Mouse (Mus musculus) CH12.LX (cell line): Measurements from ENCODE around the gene Gm9964. TPM values are rescaled to one million over a fixed set of nuclear protein-coding genes. Genes with fewer than 3 reads are reported as not detected.

Source experiments
- DNase-seq: peaks from one replicate; pipeline ENCODE4 v3.0.0-alpha.2; 2013; ENCODE audit errors: extremely low read depth
- H3K27ac ChIP-seq: 2 replicates; pipeline ENCODE4 v1.5.1; 2012; ENCODE audit warnings: low read depth, mild to moderate bottlenecking, control low read depth, moderate library complexity; ENCODE audit not compliant: insufficient read depth
- H3K27me3 ChIP-seq: replicated peaks from 2 replicates; pipeline ENCODE3; 2012; ENCODE audit warnings: inconsistent platforms
- H3K36me3 ChIP-seq, 2 experiments: replicated peaks in 1 of 2; 2 replicates each; pipeline versions ENCODE3 to v1.6.1; 2012; ENCODE audit warnings: inconsistent platforms in 1 of 2, low read length in 1 of 2, mild to moderate bottlenecking in 1 of 2, mixed read lengths in 1 of 2, moderate library complexity in 1 of 2; ENCODE audit not compliant: control insufficient read depth in 1 of 2, insufficient read depth in 1 of 2
- H3K4me1 ChIP-seq, 2 experiments: 2 replicates each; pipeline ENCODE4 v1.6.1; 2012; ENCODE audit warnings: inconsistent platforms in 1 of 2, moderate library complexity in 1 of 2; ENCODE audit not compliant: insufficient read depth in 2 of 2, control insufficient read depth in 1 of 2
- H3K4me2 ChIP-seq: 2 replicates; pipeline ENCODE4 v1.6.1; 2012; ENCODE audit warnings: low read depth, mild to moderate bottlenecking, control low read depth; ENCODE audit not compliant: poor library complexity, insufficient read depth, severe bottlenecking
- H3K4me3 ChIP-seq, 3 experiments: fragments of 150-350 bp in 1 of 3; sonication (generic) in 1 of 3; replicated peaks in 1 of 3; 2 replicates each; pipeline versions ENCODE3 to v1.5.1; 2011 to 2012; ENCODE audit warnings: low read depth in 2 of 3, low read length in 2 of 3, mild to moderate bottlenecking in 2 of 3, moderate library complexity in 2 of 3, control low read depth in 1 of 3, improper control_type of control experiment in 1 of 3, inconsistent platforms in 1 of 3, mixed read lengths in 1 of 3; ENCODE audit not compliant: poor library complexity in 1 of 3
- H3K79me2 ChIP-seq: replicated peaks from 2 replicates; pipeline ENCODE4 v1.6.1; 2012; ENCODE audit warnings: mild to moderate bottlenecking, moderate library complexity; ENCODE audit not compliant: control insufficient read depth, poor library complexity, insufficient read depth, severe bottlenecking; ENCODE audit errors: extremely low read depth
- H3K9ac ChIP-seq: 2 replicates; pipeline ENCODE4 v1.6.1; 2012; ENCODE audit warnings: low read depth, mild to moderate bottlenecking, control low read depth, moderate library complexity; ENCODE audit not compliant: insufficient read depth
- H3K9me3 ChIP-seq: replicated peaks from 2 replicates; pipeline ENCODE3; 2012; ENCODE audit warnings: low read length, inconsistent platforms, mixed read lengths
- CHD2 ChIP-seq: IDR thresholded peaks from 2 replicates; pipeline ENCODE4 v1.6.1; 2011; ENCODE audit warnings: low read length, improper control_type of control experiment
- E2F4 ChIP-seq: IDR thresholded peaks from 2 replicates; pipeline ENCODE4 v1.6.1; 2011; ENCODE audit warnings: low read depth, low read length, improper control_type of control experiment; ENCODE audit not compliant: insufficient replicate concordance
- ELF1 ChIP-seq: IDR thresholded peaks from 2 replicates; pipeline ENCODE4 v1.6.1; 2014; ENCODE audit warnings: low read depth, mild to moderate bottlenecking, inconsistent platforms, low read length, improper control_type of control experiment
- ETS1 ChIP-seq: conservative IDR thresholded peaks from 2 replicates; pipeline ENCODE4 v1.6.1; 2012; ENCODE audit warnings: low read depth, mild to moderate bottlenecking, inconsistent platforms, low read length, improper control_type of control experiment, moderate library complexity
- HCFC1 ChIP-seq: IDR thresholded peaks from 2 replicates; pipeline ENCODE4 v1.6.1; 2012; ENCODE audit warnings: low read depth, mild to moderate bottlenecking, inconsistent platforms, low read length, improper control_type of control experiment
- IRF4 ChIP-seq: IDR thresholded peaks from 2 replicates; pipeline ENCODE4 v1.6.1; 2014; ENCODE audit warnings: low read depth, mild to moderate bottlenecking, inconsistent platforms, low read length, improper control_type of control experiment
- JUN ChIP-seq: IDR thresholded peaks from 2 replicates; pipeline ENCODE4 v1.6.1; 2011; ENCODE audit warnings: low read depth, mild to moderate bottlenecking, low read length, improper control_type of control experiment, moderate library complexity; ENCODE audit not compliant: insufficient read depth
- JUND ChIP-seq: conservative IDR thresholded peaks from 2 replicates; pipeline ENCODE4 v1.6.1; 2011; ENCODE audit warnings: low read depth, low read length, improper control_type of control experiment
- KAT2A ChIP-seq: IDR thresholded peaks from 2 replicates; pipeline ENCODE4 v1.6.1; 2012; ENCODE audit warnings: low read length, improper control_type of control experiment, inconsistent platforms; ENCODE audit not compliant: insufficient replicate concordance
- MAFK ChIP-seq: IDR thresholded peaks from 2 replicates; pipeline ENCODE4 v1.6.1; 2011; ENCODE audit warnings: low read length, improper control_type of control experiment; ENCODE audit not compliant: insufficient replicate concordance
- MAX ChIP-seq: IDR thresholded peaks from 2 replicates; pipeline ENCODE4 v1.6.1; 2011; ENCODE audit warnings: low read length, improper control_type of control experiment
- MEF2A ChIP-seq: IDR thresholded peaks from 2 replicates; pipeline ENCODE4 v1.6.1; 2014; ENCODE audit warnings: low read depth, mild to moderate bottlenecking, inconsistent platforms, low read length, improper control_type of control experiment, borderline replicate concordance
- MXI1 ChIP-seq: IDR thresholded peaks from 2 replicates; pipeline ENCODE4 v1.6.1; 2011; ENCODE audit warnings: mild to moderate bottlenecking, low read depth, low read length, improper control_type of control experiment
- MYC ChIP-seq: IDR thresholded peaks from 2 replicates; pipeline ENCODE4 v1.6.1; 2011; ENCODE audit warnings: low read depth, mild to moderate bottlenecking, improper control_type of control experiment, low read length
- NELFE ChIP-seq: IDR thresholded peaks from 2 replicates; pipeline ENCODE4 v1.6.1; 2011; ENCODE audit warnings: low read depth, low read length, improper control_type of control experiment
- NRF1 ChIP-seq: IDR thresholded peaks from 2 replicates; pipeline ENCODE4 v1.6.1; 2014; ENCODE audit warnings: low read depth, mild to moderate bottlenecking, inconsistent platforms, low read length, improper control_type of control experiment, moderate library complexity
- POLR2A ChIP-seq: IDR thresholded peaks from 2 replicates; pipeline ENCODE4 v1.6.1; 2011; ENCODE audit warnings: low read depth, mild to moderate bottlenecking, improper control_type of control experiment, low read length
- RAD21 ChIP-seq: IDR thresholded peaks from 2 replicates; pipeline ENCODE4 v1.6.1; 2011; ENCODE audit warnings: low read depth, mild to moderate bottlenecking, low read length, improper control_type of control experiment, moderate library complexity
- RCOR1 ChIP-seq: conservative IDR thresholded peaks from 2 replicates; pipeline ENCODE4 v1.6.1; 2012; ENCODE audit warnings: low read depth, mild to moderate bottlenecking, inconsistent platforms, low read length, improper control_type of control experiment
- SIN3A ChIP-seq: IDR thresholded peaks from 2 replicates; pipeline ENCODE4 v1.6.1; 2012; ENCODE audit warnings: low read length, improper control_type of control experiment, inconsistent platforms
- TBP ChIP-seq: conservative IDR thresholded peaks from 2 replicates; pipeline ENCODE4 v1.6.1; 2011; ENCODE audit warnings: low read depth, low read length, improper control_type of control experiment
- TCF12 ChIP-seq: IDR thresholded peaks from 2 replicates; pipeline ENCODE4 v1.6.1; 2014; ENCODE audit warnings: low read depth, mild to moderate bottlenecking, inconsistent platforms, low read length, improper control_type of control experiment
- UBTF ChIP-seq: IDR thresholded peaks from 2 replicates; pipeline ENCODE4 v1.6.1; 2012; ENCODE audit warnings: low read depth, mild to moderate bottlenecking, inconsistent platforms, low read length, improper control_type of control experiment, moderate library complexity
- USF1 ChIP-seq: IDR thresholded peaks from 2 replicates; pipeline ENCODE4 v1.6.1; 2014; ENCODE audit warnings: low read depth, mild to moderate bottlenecking, inconsistent platforms, low read length, improper control_type of control experiment
- USF2 ChIP-seq: conservative IDR thresholded peaks from 2 replicates; pipeline ENCODE4 v1.6.1; 2011; ENCODE audit warnings: low read depth, low read length, improper control_type of control experiment
- ZC3H11A ChIP-seq: IDR thresholded peaks from 2 replicates; pipeline ENCODE4 v1.6.1; 2012; ENCODE audit warnings: low read depth, mild to moderate bottlenecking, inconsistent platforms, low read length, improper control_type of control experiment
- ZKSCAN1 ChIP-seq: IDR thresholded peaks from 2 replicates; pipeline ENCODE4 v1.6.1; 2012; ENCODE audit warnings: low read depth, inconsistent platforms, low read length, improper control_type of control experiment, borderline replicate concordance
- ZMIZ1 ChIP-seq: IDR thresholded peaks from 2 replicates; pipeline ENCODE4 v1.6.1; 2012; ENCODE audit warnings: low read depth, mild to moderate bottlenecking, inconsistent platforms, low read length, improper control_type of control experiment
- ZNF384 ChIP-seq: IDR thresholded peaks from 2 replicates; pipeline ENCODE4 v1.6.1; 2012; ENCODE audit warnings: low read depth, low read length, improper control_type of control experiment, inconsistent platforms
- dilution Hi-C: fragments of 300-500 bp; cut with MboI; formaldehyde crosslinking; loops from 2 replicates; pipeline ENCODE4 v1.14.3; 2020; ENCODE audit warnings: low sequenced_read_pairs; ENCODE audit not compliant: extremely low pct_unique_long_range_greater_than_20kb, extremely low pct_ligation_motif_present
- in situ Hi-C: fragments of 300-500 bp; cut with MboI; formaldehyde crosslinking; loops from 3 replicates; pipeline ENCODE4 v1.14.3; 2019; ENCODE audit warnings: low sequenced_read_pairs, low pct_ligation_motif_present, low pct_unique_long_range_greater_than_20kb, mixed read lengths
- polyA plus RNA-seq: library from polyadenylated mRNA; unstranded; fragments of >175 nt; gene quantifications from 2 replicates; pipeline ENCODE4 v1.2.1, GENCODE M21; 2012; ENCODE audit warnings: low read depth; ENCODE audit not compliant: insufficient read length
- total RNA-seq, 2 experiments: library from RNA; depleted of rRNA; stranded (reverse); fragments of 300-350 nt in 1 of 2; fragments of >200 nt in 1 of 2; gene quantifications; 2 replicates each; pipeline ENCODE4 v1.2.3; 2012 to 2014

Gene Gm9964
- total and polyA plus RNA-seq, 3 experiments = not detected

DNA sequence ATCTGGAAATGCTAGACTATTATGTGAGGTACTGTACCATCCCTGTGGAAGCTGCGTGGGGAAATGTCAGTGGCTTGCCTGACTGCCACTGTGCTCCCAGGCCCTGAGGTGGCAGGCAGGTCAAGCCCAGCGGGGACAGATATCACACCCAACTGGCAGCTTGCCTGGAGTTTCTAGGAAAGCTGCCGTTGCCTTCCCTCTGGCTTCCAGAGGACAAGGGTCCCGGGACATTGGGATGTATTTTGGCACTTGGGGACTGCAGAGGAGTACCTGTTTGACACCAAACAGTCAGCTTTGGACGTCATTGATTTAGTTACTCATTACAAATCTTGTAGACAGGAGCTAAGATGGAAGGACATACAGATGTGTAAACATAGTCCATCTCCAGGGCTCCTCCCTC, 15.3 kb downstream of the Gm9964 start:
- peaks cover 0 to 20% of the 10 kb centered on the region in 2 experiments; a peak in 2 of 4 replicates for H3K4me1 ChIP-seq
- no peak for TF ChIP-seq IRF4
- TF ChIP-seq MEF2A = no peak
- TF ChIP-seq NRF1 = no peak
- TF ChIP-seq E2F4 = no peak
- TF ChIP-seq ZC3H11A = no peak
- TF ChIP-seq RCOR1 = no peak
- no peak for TF ChIP-seq MYC
- no peak for TF ChIP-seq USF1
- no peak for TF ChIP-seq ZNF384
- no peak for TF ChIP-seq KAT2A
- TF ChIP-seq SIN3A = no peak
- no peak for TF ChIP-seq JUN
- TF ChIP-seq MAFK = no peak
- no peak for TF ChIP-seq USF2
- no peak for TF ChIP-seq RAD21
- TF ChIP-seq HCFC1 = no peak
- no peak for TF ChIP-seq NELFE
- TF ChIP-seq CHD2 = no peak
- TF ChIP-seq MAX = no peak
- in situ Hi-C loops (no loop called here), dilution Hi-C loops (no loop called here)
- H3K4me2 ChIP-seq = no peak overlapping the region
- DNase-seq = no peak
- H3K9ac ChIP-seq = no peak overlapping the region
- H3K4me3 ChIP-seq = no peak overlapping the region
- no peaks in the 10 kb centered on the region for H3K27me3 ChIP-seq
- H3K27ac ChIP-seq = no peak overlapping the region
- no peaks in the 10 kb centered on the region for H3K9me3 ChIP-seq
- H3K79me2 ChIP-seq = no peaks in the 10 kb centered on the region
- no peaks in the 10 kb centered on the region for H3K36me3 ChIP-seq

DNA sequence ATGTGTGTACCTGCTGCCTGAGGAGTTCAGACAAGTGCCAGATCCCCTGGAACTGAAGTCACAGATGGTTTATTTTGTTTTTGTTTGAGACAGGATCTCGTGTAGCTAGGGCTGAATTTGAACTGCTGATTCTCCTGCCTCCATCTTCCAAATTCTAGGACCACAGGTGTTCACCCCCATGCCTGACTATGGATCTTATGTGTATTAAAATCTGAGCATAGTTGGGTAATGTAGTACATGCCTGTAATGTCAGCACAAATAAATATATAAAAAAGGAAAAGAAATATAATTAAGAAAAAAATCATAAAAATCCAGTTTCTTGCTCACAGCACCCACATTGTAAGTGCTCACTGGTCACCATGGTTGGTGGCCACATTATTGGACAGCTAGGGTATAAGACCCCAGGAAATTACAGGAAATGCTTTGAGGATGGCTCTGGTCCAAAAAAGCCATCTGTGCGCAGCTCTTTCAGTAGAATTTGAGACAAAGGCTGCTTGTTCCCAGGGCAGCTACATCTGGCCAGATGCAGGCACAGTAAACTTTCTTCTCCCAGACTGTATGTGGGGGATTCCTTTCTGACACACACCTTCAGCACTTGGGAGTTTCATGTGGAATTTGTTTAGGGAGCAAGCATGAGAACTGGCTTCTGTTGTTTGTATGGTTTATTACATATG, 16.8 kb downstream of the Gm9964 start:
- Histone ChIP-seq H3K79me2 (no peaks in the 10 kb centered on the region), H3K27me3 (no peaks in the 10 kb centered on the region), H3K9ac (no peak overlapping the region), H3K4me3 (no peak overlapping the region), H3K4me2 (no peak overlapping the region), H3K9me3 (no peaks in the 10 kb centered on the region), H3K4me1 (peaks cover 0 to 20% of the 10 kb centered on the region in 2 experiments; a peak in 2 of 4 replicates), H3K36me3 (no peaks in the 10 kb centered on the region), H3K27ac (no peak overlapping the region)
- TF ChIP-seq TCF12 (no peak), TBP (no peak), NRF1 (no peak), JUND (no peak), USF1 (no peak), UBTF (no peak), ZMIZ1 (no peak), ZKSCAN1 (no peak), POLR2A (no peak), MXI1 (no peak), MYC (no peak), ELF1 (no peak), JUN (no peak), ETS1 (no peak)
- in situ Hi-C loops = no loop called here
- DNase-seq = no peak
- dilution Hi-C loops = no loop called here
